Mouse (Mus musculus) limb, embryonic 14.5 days (tissue): ENCODE data around the gene Gid4. TPM values are rescaled to one million over a fixed set of nuclear protein-coding genes. Genes with fewer than 3 reads are reported as not detected.

Source experiments
- ATAC-seq: fragments of 200-750 bp; cut with Nextera tagmentation; 2 replicates; pipeline ENCODE4 v1.8.0; 2017; ENCODE audit warnings: low read depth, moderate number of reproducible peaks, moderate TSS enrichment; ENCODE audit not compliant: low FRiP score
- DNase-seq: peaks from one replicate; pipeline ENCODE4 v3.0.0-alpha.2; 2015; ENCODE audit warnings: low spot score
- H3K27ac ChIP-seq: fragments of 300-500 bp; sonication (generic); replicated peaks from 2 replicates; pipeline ENCODE4 v1.5.1; 2014; ENCODE audit warnings: low read depth, mild to moderate bottlenecking, low read length, moderate library complexity, mixed read lengths
- H3K27me3 ChIP-seq: fragments of 300-500 bp; sonication (generic); 2 replicates; pipeline ENCODE4 v1.6.1; 2014; ENCODE audit warnings: low read length, mixed read lengths; ENCODE audit not compliant: control insufficient read depth, insufficient read depth
- H3K36me3 ChIP-seq: fragments of 300-500 bp; sonication (generic); 2 replicates; pipeline ENCODE4 v1.6.1; 2014; ENCODE audit warnings: mild to moderate bottlenecking, low read length, moderate library complexity, mixed read lengths; ENCODE audit not compliant: control insufficient read depth, insufficient read depth
- H3K4me1 ChIP-seq: fragments of 300-500 bp; sonication (generic); 2 replicates; pipeline ENCODE4 v1.6.1; 2014; ENCODE audit warnings: antibody characterized with exemption, low read length, mixed read lengths; ENCODE audit not compliant: control insufficient read depth, insufficient read depth
- H3K4me2 ChIP-seq: fragments of 300-500 bp; sonication (generic); replicated peaks from 2 replicates; pipeline ENCODE4 v1.6.1; 2014; ENCODE audit warnings: low read depth, mild to moderate bottlenecking, low read length, moderate library complexity; ENCODE audit not compliant: severe bottlenecking
- H3K4me3 ChIP-seq: fragments of 300-500 bp; sonication (generic); replicated peaks from 2 replicates; pipeline ENCODE4 v1.5.1; 2014; ENCODE audit warnings: low read length
- H3K9ac ChIP-seq: fragments of 300-500 bp; sonication (generic); 2 replicates; pipeline ENCODE4 v1.6.1; 2014; ENCODE audit warnings: mild to moderate bottlenecking, low read depth, low read length, moderate library complexity; ENCODE audit not compliant: severe bottlenecking
- H3K9me3 ChIP-seq: fragments of 300-500 bp; sonication (generic); 2 replicates; pipeline ENCODE4 v1.6.1; 2016; ENCODE audit warnings: low read length; ENCODE audit not compliant: control insufficient read depth
- POLR2A ChIP-seq: fragments of 200-500 bp; IDR thresholded peaks from 2 replicates; pipeline ENCODE4 v1.8.0; 2012; ENCODE audit warnings: inconsistent platforms, mild to moderate bottlenecking, moderate library complexity, borderline replicate concordance; ENCODE audit not compliant: insufficient read depth, insufficient read length; ENCODE audit errors: extremely low read depth
- WGBS: fragments of 180-500 bp; shearing (Covaris S2); extraction: QIAGEN DNeasy Blood & Tissue Kit; methylation state at CpG from one replicate; pipeline ENCODE4 v1.1.7; 2014; 5-methylcytosine and 5-hydroxymethylcytosine counted together
- polyA plus RNA-seq, 2 experiments: library from polyadenylated mRNA; depleted of rRNA in 1 of 2; stranded (reverse) in 1 of 2; unstranded in 1 of 2; fragments of >200 nt; fragmentation: Nextera tagmentation in 1 of 2; extraction: Ambion mirVana in 1 of 2; gene quantifications; 2 replicates each; pipeline versions ENCODE4 v1.2.1 to v1.2.3; 2012 to 2014

The Gid4 gene
- polyA plus RNA-seq, 2 experiments, result 20.5 to 28.5 TPM

- Histone ChIP-seq H3K4me3 (no peak overlapping the region), H3K4me2 (no peak overlapping the region), H3K4me1 (no peaks in the 10 kb centered on the region), H3K36me3 (peaks cover 82% of the 10 kb centered on the region), H3K27ac (no peak overlapping the region), H3K9ac (no peak overlapping the region), H3K9me3 (no peaks in the 10 kb centered on the region), H3K27me3 (no peaks in the 10 kb centered on the region)
- no peak for DNase-seq
- TF ChIP-seq POLR2A, result no peak
- no peak for ATAC-seq
- 30% methylated on average over 7 of the region's 7 CpGs for WGBS
Measured at GRCm38 (mm10) chr11:60440176-60440575, 23.2 kb downstream of the Gid4 start.

- no peak overlapping the region for H3K27ac ChIP-seq
- WGBS, result 88% methylated on average over 6 of the region's 6 CpGs
- no peaks in the 10 kb centered on the region for H3K4me1 ChIP-seq
- H3K4me2 ChIP-seq, result no peak overlapping the region
- no peaks in the 10 kb centered on the region for H3K9me3 ChIP-seq
- H3K4me3 ChIP-seq, result no peak overlapping the region
- no peak for TF ChIP-seq POLR2A
- no peak for ATAC-seq
- DNase-seq, result no peak
- no peak overlapping the region for H3K9ac ChIP-seq
- H3K27me3 ChIP-seq, result no peaks in the 10 kb centered on the region
- peaks cover 54% of the 10 kb centered on the region for H3K36me3 ChIP-seq
Measured at GRCm38 (mm10) chr11:60442896-60443295, 26.0 kb downstream of the Gid4 start.

GRCm38 (mm10) chr11:60444007-60444406 is 27.1 kb downstream of the Gid4 start:
- Histone ChIP-seq H3K9ac (no peak overlapping the region), H3K36me3 (peaks cover 45% of the 10 kb centered on the region), H3K4me3 (no peak overlapping the region), H3K4me2 (no peak overlapping the region), H3K27ac (no peak overlapping the region), H3K27me3 (no peaks in the 10 kb centered on the region), H3K9me3 (no peaks in the 10 kb centered on the region), H3K4me1 (no peaks in the 10 kb centered on the region)
- no peak for TF ChIP-seq POLR2A
- DNase-seq, result no peak
- 89% methylated on average over 4 of the region's 4 CpGs for WGBS
- no peak for ATAC-seq

DNA sequence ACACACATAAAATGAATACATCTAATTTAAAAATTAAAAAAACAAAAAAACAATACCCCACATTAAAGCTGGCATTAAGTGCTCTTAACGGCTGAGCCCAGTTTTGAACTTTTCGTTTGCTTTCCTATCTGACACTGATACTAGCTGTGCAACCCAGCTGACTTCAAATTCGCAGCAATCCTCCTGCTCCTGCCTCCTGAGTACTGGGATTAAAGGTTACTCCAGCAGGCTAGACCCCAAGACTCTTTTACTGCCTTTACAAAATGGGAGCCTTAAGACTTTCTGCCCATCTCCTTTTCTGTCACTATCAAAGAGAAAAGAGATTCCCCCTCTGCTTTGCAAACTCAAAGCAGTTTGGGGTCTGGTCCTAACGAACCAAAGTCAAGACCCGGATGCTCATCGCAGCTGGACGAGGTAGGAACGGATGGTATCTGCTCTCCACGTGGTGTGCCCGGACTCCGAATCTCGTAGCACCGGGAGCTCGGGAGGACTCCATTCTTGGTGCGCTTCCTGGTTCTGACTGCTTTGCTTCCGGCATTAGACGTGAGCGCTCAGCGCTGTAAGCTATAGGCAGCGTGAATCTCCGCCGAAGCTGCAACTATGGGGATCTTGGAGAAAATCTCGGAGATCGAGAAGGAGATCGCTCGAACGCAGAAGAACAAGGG is 37.3 kb downstream of the Gid4 start, which contains the start of gene Drg2:
Drg2 (plus strand) TSS at position 512 of the 665 bp plus-strand sequence.
- WGBS, result 5% methylated on average over 27 of the region's 27 CpGs
- DNase-seq, result peak; percentile 93
- peak within 1 kb of the TSS; percentile 70 for H3K4me2 ChIP-seq
- no peaks in the 10 kb centered on the region for H3K9me3 ChIP-seq
- peak within 1 kb of the TSS; percentile 49; the same call in 1 of the 2 replicates for H3K27ac ChIP-seq
- peak; percentile 95 for ATAC-seq
- no peaks in the 10 kb centered on the region for H3K27me3 ChIP-seq
- TF ChIP-seq POLR2A, result peak; percentile 71; the same call in 1 of the 2 replicates
- peak within 1 kb of the TSS; percentile 66 for H3K4me3 ChIP-seq
- H3K4me1 ChIP-seq, result peaks cover 6% of the 10 kb centered on the region; the same call in 1 of the 2 replicates
- peaks cover 31% of the 10 kb centered on the region for H3K36me3 ChIP-seq
- peak within 1 kb of the TSS; percentile 86 for H3K9ac ChIP-seq

DNA sequence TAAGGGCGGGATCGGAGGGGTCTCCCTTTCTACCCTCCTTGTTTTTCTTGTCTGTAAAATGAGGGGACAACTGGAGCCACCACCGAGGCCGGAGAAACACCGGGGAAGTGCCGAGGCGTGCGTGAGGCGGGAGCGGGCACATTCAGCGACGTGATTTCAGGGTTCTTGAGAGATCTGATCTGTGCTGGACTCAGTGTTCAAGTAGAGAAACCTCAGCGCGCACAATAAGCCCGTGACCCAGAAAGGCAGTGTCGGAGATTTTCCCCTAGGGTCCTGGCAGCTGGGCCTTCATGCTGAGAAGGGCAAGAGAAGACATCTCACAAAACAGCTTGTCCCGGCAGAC is 37.8 kb downstream of the Gid4 start:
- Histone ChIP-seq H3K36me3 (peaks cover 36% of the 10 kb centered on the region), H3K4me1 (peaks cover 6% of the 10 kb centered on the region; the same call in 1 of the 2 replicates), H3K4me2 (peak overlapping the region; percentile 70), H3K4me3 (peak overlapping the region; percentile 66), H3K9ac (peak overlapping the region; percentile 86), H3K9me3 (no peaks in the 10 kb centered on the region), H3K27me3 (no peaks in the 10 kb centered on the region), H3K27ac (peak overlapping the region; percentile 49; the same call in 1 of the 2 replicates)
- ATAC-seq (peak; percentile 26; the same call in 1 of the 2 replicates), DNase-seq (no peak)
- TF ChIP-seq POLR2A, result no peak
- under 1% methylated on average over 17 of the region's 17 CpGs for WGBS
